Mouse (Mus musculus): Measurements from ENCODE around the gene Nek9. TPM values are rescaled to one million over a fixed set of nuclear protein-coding genes. Genes with fewer than 3 reads are reported as not detected.

The Nek9 gene
- total RNA-seq, 2 experiments from 2014 or later = 26.6 to 33.1 TPM

- ATAC-seq (replicated peaks; ENCODE audit: poor library complexity, severe bottlenecking) = peak; percentile 87
These were observed 9.2 kb upstream of the Nek9 start for GRCm38 (mm10) chr12:85348338-85348737.

- no peak for ATAC-seq (replicated peaks; ENCODE audit: poor library complexity, severe bottlenecking)
These were observed 8.0 kb upstream of the Nek9 start for GRCm38 (mm10) chr12:85347196-85347595.

GRCm38 (mm10) chr12:85346374-85346773 is 7.2 kb upstream of the Nek9 start:
- ATAC-seq (replicated peaks; ENCODE audit: poor library complexity, severe bottlenecking) = peak; percentile 43

- ATAC-seq (replicated peaks; ENCODE audit: poor library complexity, severe bottlenecking) = peak; percentile 50
These were observed 6.4 kb upstream of the Nek9 start for GRCm38 (mm10) chr12:85345559-85345958.

GRCm38 (mm10) chr12:85344252-85344651 is 5.1 kb upstream of the Nek9 start:
- no peak for ATAC-seq (replicated peaks; ENCODE audit: poor library complexity, severe bottlenecking)

DNA sequence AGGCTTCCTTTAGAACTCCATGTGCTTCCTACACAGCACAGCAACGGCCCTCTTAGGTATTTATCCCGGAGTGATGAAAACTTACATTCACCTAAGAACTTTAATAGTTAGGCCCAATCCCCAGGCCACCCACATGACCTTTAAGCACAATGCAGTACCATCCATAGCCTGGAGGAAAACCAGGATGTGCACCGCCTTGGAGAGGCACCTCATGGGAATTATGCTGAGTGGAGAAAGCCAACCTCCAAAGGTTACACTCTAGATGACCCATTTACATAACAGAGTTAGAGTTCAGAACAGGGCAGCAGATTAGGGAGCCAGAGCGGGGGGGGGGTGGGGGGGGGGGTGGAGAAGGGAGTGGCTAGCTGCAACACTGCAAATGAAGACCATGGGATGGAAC is 3.1 kb upstream of the Nek9 start:
- ATAC-seq (replicated peaks; ENCODE audit: poor library complexity, severe bottlenecking) = no peak

DNA sequence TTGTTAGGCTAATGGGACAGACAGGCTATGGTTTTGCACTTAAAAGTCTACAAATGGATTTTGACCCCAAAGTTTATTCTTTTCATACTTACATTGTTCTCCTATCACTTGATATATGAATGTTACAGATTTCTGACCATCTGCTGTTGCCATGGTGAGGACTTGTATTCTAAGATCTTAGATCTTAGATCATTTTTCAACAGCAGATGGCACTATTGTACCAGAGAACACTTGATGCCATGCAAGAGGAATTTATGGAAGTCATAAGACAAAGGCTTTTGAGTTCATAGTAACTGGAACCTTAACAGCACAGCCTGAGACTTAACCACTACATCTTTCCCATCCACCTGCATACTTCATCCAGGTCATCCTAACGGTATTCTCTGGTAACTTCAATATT is 2.0 kb upstream of the Nek9 start:
- 0 out of 2 replicates have a peak, but pooled peaks have one; percentile 13 for ATAC-seq (replicated peaks; ENCODE audit: poor library complexity, severe bottlenecking)

DNA sequence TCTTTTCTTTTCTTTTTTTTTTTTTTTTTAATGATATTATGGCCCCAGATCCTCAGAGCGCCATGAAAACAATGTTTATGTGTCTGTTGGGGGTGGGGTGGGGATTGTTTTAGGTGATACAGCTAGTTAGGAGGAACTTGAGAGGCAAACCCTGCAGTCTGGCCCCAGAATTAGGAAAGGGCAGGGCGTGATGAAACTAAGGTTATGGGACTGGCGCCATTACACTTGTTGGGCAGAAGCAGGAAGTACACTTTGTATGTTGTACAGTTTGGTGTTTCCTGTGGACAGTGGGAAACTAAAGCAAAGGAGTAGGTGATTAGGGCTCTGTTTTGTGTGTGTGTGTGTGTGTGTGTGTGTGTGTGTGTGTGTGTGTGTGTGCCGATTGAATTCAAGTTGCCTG is 785 bp upstream of the Nek9 start:
- peak; percentile 73 for ATAC-seq (replicated peaks; ENCODE audit: poor library complexity, severe bottlenecking)

DNA sequence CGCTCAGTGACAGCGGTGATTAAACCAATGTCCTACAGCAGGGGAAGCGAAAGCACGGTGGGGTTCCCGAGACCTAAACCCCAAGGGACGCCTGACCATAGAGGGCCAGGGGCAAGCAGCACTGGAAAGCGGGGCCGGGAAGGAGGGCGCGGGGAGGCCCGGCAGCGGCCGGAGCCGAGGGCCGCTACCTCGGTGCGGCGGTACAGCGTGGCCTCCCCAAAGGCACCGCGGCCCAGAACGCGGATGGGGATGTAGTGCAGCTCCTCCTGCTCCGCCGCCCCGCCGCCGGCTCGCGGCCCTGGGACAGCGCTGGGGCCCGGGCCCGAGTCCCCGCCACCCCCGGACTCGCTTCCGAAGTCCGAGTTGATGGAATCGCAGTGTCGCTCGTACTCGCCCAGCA is 347 bp downstream of the Nek9 start:
- peak; percentile 50 for ATAC-seq (replicated peaks; ENCODE audit: poor library complexity, severe bottlenecking)

DNA sequence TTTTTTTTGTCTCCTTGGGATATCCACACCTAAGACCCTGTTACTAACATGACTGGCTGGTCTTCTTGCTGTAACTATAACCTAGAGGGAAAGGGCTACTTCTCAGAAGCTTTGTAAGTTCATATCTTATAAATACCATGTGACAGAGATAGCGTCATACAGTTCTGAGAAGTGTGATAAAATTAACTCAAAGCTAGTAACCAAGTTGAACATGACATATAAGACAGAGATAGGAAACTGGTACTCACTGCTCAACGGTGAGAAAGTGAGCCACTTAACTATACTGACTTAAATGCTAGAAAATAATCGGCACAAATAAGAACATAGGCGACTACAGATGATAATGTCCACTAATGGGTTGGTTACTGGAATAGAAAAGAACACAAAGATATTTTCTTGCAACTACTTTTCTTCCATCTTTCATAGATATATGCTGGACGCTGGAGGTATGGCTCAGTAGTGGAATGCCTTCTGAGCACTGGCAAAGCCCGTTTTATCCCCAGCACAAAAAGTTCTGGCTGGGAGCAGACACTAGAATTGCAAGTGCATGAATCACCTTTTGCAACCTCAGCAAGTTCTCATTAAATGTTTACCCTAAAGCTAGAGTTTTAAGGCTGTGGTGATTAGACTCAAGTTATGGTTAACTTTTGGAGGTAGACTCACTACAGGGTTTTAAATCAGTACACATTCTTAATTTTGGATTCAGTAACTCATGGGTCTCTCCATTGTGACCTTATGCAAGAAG is 1.4 kb downstream of the Nek9 start:
- no peak for ATAC-seq (replicated peaks; ENCODE audit: poor library complexity, severe bottlenecking)

DNA sequence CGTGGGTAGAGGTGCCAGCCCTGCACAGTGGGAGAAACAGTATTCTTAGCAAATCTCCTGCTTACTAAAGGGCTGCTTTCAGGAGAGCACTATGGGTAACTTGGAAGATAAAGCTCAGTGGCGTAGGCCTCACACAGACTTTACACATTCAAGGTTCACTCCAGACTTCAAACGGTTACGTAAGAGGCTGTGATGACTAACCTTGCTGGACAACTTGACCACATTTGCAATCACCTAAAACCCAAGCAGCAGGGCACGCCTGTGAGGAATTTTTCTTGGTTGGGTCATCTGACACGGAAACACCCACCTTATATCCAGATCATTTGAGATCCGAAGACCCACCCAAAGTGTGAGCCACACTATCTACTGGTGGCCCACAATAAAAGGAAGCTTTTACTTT is 9.0 kb downstream of the Nek9 start:
- ATAC-seq (replicated peaks; ENCODE audit: poor library complexity, severe bottlenecking) = no peak

DNA sequence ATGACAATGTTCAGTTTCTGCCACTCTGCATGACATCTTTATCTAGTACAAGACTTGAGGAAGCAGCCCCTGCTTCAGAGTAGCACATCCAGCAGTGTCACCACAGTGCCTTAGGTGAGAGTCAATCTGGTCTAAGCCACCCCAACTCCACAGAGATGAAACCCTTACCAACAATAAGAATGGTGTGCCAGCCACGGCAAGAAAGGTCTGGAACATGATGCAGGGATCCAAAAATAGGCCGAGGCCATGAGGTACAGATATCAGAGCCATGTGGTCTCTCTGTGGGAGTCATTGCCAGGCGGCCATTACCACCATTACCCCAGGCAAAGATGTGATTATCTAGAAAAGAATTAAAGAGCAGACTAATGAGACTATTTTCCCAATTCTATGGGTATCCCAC is 30.5 kb downstream of the Nek9 start:
- ATAC-seq (replicated peaks; ENCODE audit: poor library complexity, severe bottlenecking) = no peak

DNA sequence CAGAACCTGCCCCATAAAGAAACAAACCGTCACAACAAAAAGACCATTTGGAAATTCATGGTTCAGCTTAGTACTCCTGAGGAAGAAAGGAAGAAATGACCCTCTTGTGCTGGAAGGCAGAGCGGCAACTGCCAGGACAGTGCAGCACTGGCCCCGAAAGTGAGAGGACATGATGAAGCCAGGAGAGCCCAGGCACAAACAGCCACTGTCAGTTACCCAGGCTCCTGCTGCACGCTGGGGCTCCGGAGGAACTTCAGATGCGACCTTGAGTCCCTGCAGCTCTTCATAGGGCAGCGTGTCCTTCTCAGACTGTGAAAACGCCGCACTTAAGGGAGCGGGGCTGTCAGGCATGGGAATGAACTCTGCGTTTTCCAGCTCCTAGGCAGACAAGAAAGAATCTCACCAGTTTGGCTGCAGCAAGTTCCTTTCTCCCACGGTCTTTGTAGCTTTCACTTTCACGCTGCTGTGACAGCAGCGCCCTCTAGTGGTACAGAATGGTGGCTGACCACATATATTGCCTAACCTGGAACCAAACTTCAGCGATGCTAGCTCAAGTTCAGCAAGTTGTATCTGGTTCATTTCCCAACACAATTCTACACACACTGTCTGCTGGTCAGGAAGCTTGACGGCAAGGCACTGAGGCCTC is 33.8 kb downstream of the Nek9 start:
- peak; percentile 91 for ATAC-seq (replicated peaks; ENCODE audit: poor library complexity, severe bottlenecking)

- peak; percentile 63 for ATAC-seq (replicated peaks; ENCODE audit: poor library complexity, severe bottlenecking)
These were observed 34.4 kb downstream of the Nek9 start for GRCm38 (mm10) chr12:85304725-85305124.

DNA sequence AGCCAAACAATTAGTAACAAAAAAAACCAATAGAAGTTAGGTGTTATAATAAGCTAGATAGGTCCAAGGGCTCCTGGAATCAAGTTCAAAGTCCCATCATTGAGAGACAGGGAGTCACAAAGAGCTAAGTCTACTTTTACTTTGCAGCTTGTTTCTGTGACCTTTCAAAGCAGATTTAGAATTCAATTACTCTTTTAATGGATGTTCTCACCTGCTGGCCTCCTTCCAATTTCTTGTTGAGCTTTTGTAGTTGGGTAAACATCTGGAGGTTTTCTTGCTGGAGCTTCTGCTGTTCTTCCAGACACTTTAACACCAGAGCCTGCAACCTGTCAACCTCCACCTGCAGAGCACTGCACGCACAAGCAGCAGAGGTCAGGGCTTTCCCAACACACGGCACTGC is 35.9 kb downstream of the Nek9 start:
- ATAC-seq (replicated peaks; ENCODE audit: poor library complexity, severe bottlenecking) = no peak

DNA sequence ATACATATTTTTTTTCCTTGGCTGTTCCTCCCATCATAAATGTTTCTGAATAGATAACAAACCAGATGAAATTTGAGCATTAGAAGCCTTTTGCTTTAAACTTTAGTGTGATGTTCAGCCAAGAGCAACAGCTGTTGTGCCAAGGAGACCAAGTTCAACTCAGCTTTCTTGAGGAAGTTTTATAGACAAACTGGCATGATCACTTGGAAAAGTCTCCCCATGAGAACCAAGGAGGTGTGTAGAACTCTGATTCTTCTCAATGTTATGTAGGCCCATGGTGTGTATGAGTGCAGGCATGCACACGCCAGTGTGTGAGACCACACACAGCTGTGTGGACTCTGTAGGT is 40.4 kb downstream of the Nek9 start:
- no peak for ATAC-seq (replicated peaks; ENCODE audit: poor library complexity, severe bottlenecking)

- no peak for ATAC-seq (replicated peaks; ENCODE audit: poor library complexity, severe bottlenecking)
These were observed 40.9 kb downstream of the Nek9 start for GRCm38 (mm10) chr12:85298127-85298834.

DNA sequence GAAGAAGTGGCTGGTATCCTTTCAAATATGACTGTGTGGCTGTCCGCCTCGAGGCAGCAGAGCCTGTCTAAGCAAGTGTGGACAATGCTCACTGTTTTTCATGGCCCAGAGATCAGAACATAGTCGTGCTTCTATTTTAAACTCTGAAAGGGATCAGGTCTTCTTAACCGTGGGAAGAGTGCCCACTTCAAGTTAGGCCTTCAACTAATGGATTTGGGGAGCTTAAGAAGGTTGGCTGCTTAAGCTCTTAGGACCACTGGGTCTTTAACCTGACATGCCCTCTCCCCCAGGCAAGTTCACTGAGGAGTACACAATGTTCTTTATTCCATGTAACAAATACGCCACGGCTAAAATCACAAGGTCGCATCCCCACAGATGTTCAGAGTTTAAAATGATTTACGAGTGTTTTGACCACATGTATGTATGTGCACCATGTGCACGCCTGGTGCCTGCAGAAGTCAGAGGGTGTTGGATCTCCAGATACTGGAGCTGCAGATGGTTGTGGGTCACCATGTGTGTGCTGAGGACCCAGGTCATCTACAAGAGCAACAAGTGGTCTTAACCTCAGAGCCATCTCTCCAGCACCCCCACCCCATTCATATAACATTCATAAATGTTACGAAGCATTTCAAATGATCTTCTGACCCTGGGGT is 41.7 kb downstream of the Nek9 start:
- no peak for ATAC-seq (replicated peaks; ENCODE audit: poor library complexity, severe bottlenecking)

DNA sequence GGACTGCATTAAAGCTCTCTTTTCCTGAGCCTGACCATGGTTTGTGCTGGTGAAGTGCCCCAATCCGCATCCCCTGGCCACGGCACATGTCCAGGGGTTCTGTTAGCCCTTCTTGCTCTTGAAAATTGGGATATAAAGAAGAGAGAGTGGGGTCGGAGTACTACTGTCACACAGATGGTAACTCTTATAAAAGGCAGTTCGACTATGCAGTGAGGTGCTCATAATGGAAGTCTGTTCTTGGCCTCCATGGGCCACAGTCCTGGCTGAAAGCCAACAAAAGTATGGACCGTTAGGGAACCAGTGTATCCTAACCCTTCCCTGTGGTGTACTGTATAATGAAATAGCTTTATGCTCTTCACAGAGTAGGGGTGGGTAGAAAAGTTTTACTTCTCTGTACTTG is 42.2 kb downstream of the Nek9 start:
- ATAC-seq (replicated peaks; ENCODE audit: poor library complexity, severe bottlenecking) = no peak

GRCm38 (mm10) chr12:85295506-85295905 is 43.7 kb downstream of the Nek9 start:
- ATAC-seq (replicated peaks; ENCODE audit: poor library complexity, severe bottlenecking) = no peak

DNA sequence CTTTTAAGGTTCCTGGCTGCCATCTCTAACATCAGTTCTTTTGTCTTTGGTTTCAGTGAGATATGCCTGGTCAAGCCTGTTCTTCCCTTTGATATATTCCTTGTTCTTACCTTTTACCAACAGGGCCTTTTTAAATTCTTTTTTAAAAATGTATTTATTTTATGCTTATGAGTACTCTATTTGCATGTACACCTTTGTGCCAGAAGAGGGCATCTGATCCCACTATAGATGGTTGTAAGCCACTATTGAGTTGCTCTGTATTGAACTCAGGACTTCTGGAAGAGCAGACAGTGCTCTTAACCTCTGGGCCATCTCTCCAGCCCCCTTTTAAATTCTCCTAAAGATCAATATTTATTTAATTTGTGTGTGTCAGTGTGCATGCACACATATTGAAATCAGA is 46.3 kb downstream of the Nek9 start:
- no peak for ATAC-seq (replicated peaks; ENCODE audit: poor library complexity, severe bottlenecking)

Measured in granulocyte monocyte progenitor cell, adult 5-6 weeks (primary cell).